Mouse (Mus musculus) liver, embryonic 14.5 days (tissue): ENCODE results near the gene Atxn1. TPM values are rescaled to one million over a fixed set of nuclear protein-coding genes. Genes with fewer than 3 reads are reported as not detected.

ENCODE experiments used
- ATAC-seq: fragments of 200-750 bp; cut with Nextera tagmentation; 2 replicates; pipeline ENCODE4 v1.8.0; 2017; ENCODE audit warnings: moderate number of reproducible peaks, mild to moderate bottlenecking, moderate library complexity; ENCODE audit not compliant: insufficient read depth
- DNase-seq, 3 experiments: peaks; one replicate each; pipeline ENCODE4 v3.0.0-alpha.2; 2012 to 2013; ENCODE audit warnings: low read depth in 3 of 3, low spot score in 3 of 3
- H3K27ac ChIP-seq: fragments of 300-500 bp; sonication (generic); 2 replicates; pipeline ENCODE4 v1.5.1; 2014; ENCODE audit warnings: moderate library complexity, mild to moderate bottlenecking, control low read depth, inconsistent platforms
- H3K27me3 ChIP-seq: fragments of 300-500 bp; sonication (generic); 2 replicates; pipeline ENCODE4 v1.6.1; 2014; ENCODE audit warnings: mild to moderate bottlenecking, low read length, moderate library complexity; ENCODE audit not compliant: control insufficient read depth, insufficient read depth
- H3K36me3 ChIP-seq: fragments of 300-500 bp; sonication (generic); replicated peaks from 2 replicates; pipeline ENCODE4 v1.6.1; 2014; ENCODE audit warnings: low read depth; ENCODE audit not compliant: control insufficient read depth, insufficient read depth
- H3K4me1 ChIP-seq, 2 experiments: fragments of 200-500 bp in 1 of 2; fragments of 300-500 bp in 1 of 2; sonication (generic) in 1 of 2; replicated peaks; 2 replicates each; pipeline ENCODE4 v1.6.1; 2012 to 2014; ENCODE audit warnings: antibody characterized with exemption in 1 of 2, inconsistent platforms in 1 of 2, low read length in 1 of 2; ENCODE audit not compliant: control insufficient read depth in 2 of 2, insufficient read depth in 2 of 2
- H3K4me2 ChIP-seq: fragments of 300-500 bp; sonication (generic); 2 replicates; pipeline ENCODE4 v1.6.1; 2014; ENCODE audit warnings: low read depth, mild to moderate bottlenecking, control low read depth, moderate library complexity
- H3K4me3 ChIP-seq, 2 experiments: fragments of 200-500 bp in 1 of 2; fragments of 300-500 bp in 1 of 2; sonication (generic) in 1 of 2; 2 replicates each; pipeline ENCODE4 v1.5.1; 2012 to 2014; ENCODE audit warnings: low read depth in 2 of 2, low read length in 2 of 2, mild to moderate bottlenecking in 2 of 2, control low read depth in 1 of 2, inconsistent platforms in 1 of 2, moderate library complexity in 1 of 2; ENCODE audit not compliant: insufficient read depth in 1 of 2
- H3K9ac ChIP-seq: fragments of 300-500 bp; sonication (generic); replicated peaks from 2 replicates; pipeline ENCODE4 v1.6.1; 2014; ENCODE audit warnings: mild to moderate bottlenecking, control low read depth, moderate library complexity
- H3K9me3 ChIP-seq: fragments of 300-500 bp; sonication (generic); 2 replicates; pipeline ENCODE4 v1.6.1; 2016; ENCODE audit warnings: low read length, mixed read lengths; ENCODE audit not compliant: control insufficient read depth
- CTCF ChIP-seq: IDR thresholded peaks from 2 replicates; pipeline ENCODE4 v1.5.1; 2016; ENCODE audit warnings: antibody characterized with exemption, low read depth, control low read depth
- EP300 ChIP-seq: IDR thresholded peaks from 2 replicates; pipeline ENCODE4 v1.6.1; 2016; ENCODE audit warnings: antibody characterized with exemption, low read depth
- WGBS: fragments of 180-500 bp; shearing (Covaris S2); extraction: QIAGEN DNeasy Blood & Tissue Kit; methylation state at CpG from one replicate; pipeline ENCODE4 v1.1.7; 2014; ENCODE audit not compliant: insufficient replicate concordance; 5-methylcytosine and 5-hydroxymethylcytosine counted together
- polyA plus RNA-seq, 2 experiments: library from polyadenylated mRNA; depleted of rRNA in 1 of 2; stranded (reverse) in 1 of 2; unstranded in 1 of 2; fragments of >200 nt; fragmentation: Nextera tagmentation in 1 of 2; extraction: Ambion mirVana in 1 of 2; gene quantifications; 2 replicates each; pipeline versions ENCODE4 v1.2.1 to v1.2.3; 2012 to 2014

Atxn1 gene
- polyA plus RNA-seq, 2 experiments: 1.0 to 1.2 TPM

DNA sequence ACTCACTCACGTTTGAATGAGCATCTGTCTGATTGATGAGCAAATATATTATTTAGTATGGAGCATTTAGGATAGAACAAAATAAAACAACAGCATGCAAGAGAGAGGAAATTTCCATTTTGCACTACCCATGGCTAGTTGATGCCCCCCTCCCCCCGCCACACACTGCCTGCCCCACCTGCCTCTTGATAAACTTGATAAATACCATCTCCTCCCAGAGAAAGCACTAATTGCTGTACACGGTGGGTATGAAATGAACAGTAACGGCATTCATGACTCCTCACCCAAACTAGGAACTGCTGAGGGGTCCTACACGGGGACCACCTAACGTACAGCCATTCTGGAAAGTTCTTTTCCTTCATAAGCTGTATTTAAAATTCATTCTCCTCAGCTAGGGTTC lies 111.1 kb downstream of the Atxn1 start:
- H3K4me1 ChIP-seq: peaks cover 46 to 53% of the 10 kb centered on the region in 2 experiments
- no peaks in the 10 kb centered on the region for H3K36me3 ChIP-seq
- TF ChIP-seq CTCF (no peak), EP300 (no peak; the same call in 1 of the 2 replicates)
- H3K4me2 ChIP-seq: peak overlapping the region; percentile 2; the same call in 1 of the 2 replicates
- no peak overlapping the region for H3K27ac ChIP-seq
- H3K27me3 ChIP-seq: no peaks in the 10 kb centered on the region
- 39% methylated on average over 6 of the region's 6 CpGs for WGBS
- H3K9me3 ChIP-seq: no peaks in the 10 kb centered on the region
- ATAC-seq: no peak
- H3K4me3 ChIP-seq: no peak overlapping the region
- no peak for DNase-seq
- H3K9ac ChIP-seq: no peak overlapping the region

DNA sequence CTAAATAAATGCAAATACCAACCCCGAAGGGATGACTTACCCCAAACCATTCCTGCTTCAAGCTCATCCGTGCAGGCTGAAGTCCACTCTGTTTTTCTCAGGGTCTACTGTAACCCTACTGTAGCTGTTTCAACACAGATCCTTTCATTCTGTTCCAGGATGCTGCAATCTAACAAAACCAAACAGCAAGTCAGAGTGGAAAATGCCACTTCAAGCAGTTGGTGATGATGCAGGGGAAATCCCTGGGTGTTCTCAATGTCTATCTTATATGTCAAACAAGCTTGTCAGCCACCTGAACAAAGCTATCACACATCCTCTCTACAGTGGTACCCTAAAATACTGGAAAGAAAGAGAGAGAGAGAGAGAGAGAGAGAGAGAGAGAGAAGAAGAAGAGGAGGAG lies 112.5 kb downstream of the Atxn1 start:
- Histone ChIP-seq H3K36me3 (no peaks in the 10 kb centered on the region), H3K27me3 (no peaks in the 10 kb centered on the region), H3K9ac (no peak overlapping the region), H3K4me1 (peaks cover 54 to 60% of the 10 kb centered on the region in 2 experiments), H3K9me3 (no peaks in the 10 kb centered on the region), H3K4me2 (no peak overlapping the region), H3K4me3 (no peak overlapping the region), H3K27ac (no peak overlapping the region)
- TF ChIP-seq EP300 (no peak), CTCF (no peak)
- ATAC-seq (no peak), DNase-seq (no peak)
- WGBS: 69% methylated on average over 2 of the region's 2 CpGs

DNA sequence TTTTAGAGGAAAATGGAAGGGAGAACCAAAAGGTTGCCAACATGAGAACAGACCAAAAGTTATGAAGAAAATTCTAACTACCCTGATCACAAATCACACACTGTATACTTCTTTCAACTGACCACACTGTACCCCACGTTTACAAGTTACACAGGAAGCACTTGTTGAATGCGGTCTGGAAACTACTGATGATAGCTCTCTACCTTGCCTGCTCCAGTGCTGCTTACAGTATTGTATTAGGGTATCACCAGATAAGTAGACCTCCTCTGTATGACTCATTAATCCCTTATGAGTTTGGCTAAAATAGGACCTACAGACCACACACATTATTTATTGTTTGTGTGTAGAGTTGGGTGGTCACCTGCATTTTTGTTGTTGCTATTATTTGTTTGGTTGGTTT lies 113.1 kb downstream of the Atxn1 start:
- Histone ChIP-seq H3K4me1 (peaks cover 54 to 59% of the 10 kb centered on the region in 2 experiments), H3K27ac (no peak overlapping the region), H3K27me3 (no peaks in the 10 kb centered on the region), H3K9me3 (no peaks in the 10 kb centered on the region), H3K4me3 (no peak overlapping the region), H3K9ac (no peak overlapping the region), H3K4me2 (no peak overlapping the region), H3K36me3 (no peaks in the 10 kb centered on the region)
- ATAC-seq (no peak), DNase-seq (no peak)
- TF ChIP-seq EP300 (no peak), CTCF (no peak)
- WGBS: 31% methylated on average over 2 of the region's 2 CpGs

DNA sequence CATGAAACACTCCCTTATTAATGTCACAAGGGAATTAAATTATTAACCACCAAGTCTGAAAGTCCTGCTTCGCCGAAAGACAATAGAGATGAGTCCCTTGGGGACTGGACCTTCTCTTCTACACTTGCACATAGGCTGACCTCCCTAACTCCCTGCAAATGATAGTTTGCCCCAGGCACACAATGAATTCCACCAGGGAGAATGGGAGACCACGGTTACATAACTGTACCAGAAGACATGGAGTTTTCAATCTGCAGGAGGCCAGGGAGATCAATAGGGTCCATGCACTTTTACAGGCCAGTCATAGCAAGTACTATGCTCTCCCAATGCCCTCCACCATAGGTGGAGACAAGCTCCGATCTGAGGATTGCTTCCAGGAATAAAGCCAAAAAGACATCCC lies 113.7 kb downstream of the Atxn1 start:
- H3K4me1 ChIP-seq: peaks cover 54 to 59% of the 10 kb centered on the region in 2 experiments
- no peak overlapping the region for H3K9ac ChIP-seq
- WGBS: 82% methylated on average over 4 of the region's 4 CpGs
- no peak overlapping the region for H3K4me2 ChIP-seq
- TF ChIP-seq CTCF (no peak), EP300 (no peak)
- H3K27ac ChIP-seq: no peak overlapping the region
- no peak overlapping the region for H3K4me3 ChIP-seq
- no peak for DNase-seq
- ATAC-seq: no peak
- no peaks in the 10 kb centered on the region for H3K9me3 ChIP-seq
- H3K27me3 ChIP-seq: no peaks in the 10 kb centered on the region
- H3K36me3 ChIP-seq: no peaks in the 10 kb centered on the region

DNA sequence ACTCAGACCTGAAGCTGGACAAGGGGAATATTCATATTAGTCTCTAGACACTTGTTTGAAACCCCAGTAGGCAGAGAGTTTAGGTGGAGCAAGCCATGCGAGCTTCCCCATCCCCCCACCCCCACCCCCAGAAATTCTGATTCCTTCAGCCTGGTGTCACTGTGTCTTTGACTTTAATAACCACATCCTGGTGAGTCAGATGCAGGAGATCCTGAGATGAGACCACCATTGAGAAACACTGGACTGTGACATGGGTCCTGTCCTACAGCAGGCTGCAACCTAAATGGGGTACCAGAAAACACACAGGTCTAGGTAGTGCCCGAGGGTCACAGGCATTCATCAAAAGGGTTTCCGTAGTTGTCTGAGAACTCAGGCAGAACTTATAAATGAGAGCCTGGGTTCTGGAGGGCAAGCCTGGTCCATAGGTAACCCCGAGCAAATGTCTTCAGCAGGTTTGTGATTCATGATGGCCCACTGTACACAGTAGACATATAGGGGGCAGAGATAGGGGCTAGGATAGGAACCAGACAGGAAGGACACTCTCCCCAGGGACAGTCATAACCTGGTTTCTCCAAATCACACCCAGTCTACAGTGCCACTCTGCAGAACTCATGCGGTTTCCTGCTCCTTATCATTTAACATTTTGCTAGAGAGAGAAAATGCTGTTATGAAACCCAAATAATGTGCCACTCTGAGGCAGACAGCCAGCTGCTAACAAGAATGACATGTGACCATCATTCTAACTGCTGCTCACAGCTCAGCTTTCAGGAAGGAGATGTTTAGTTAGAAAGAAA lies 114.4 kb downstream of the Atxn1 start:
- TF ChIP-seq CTCF (no peak), EP300 (0 out of 2 replicates have a peak, but pooled peaks have one; percentile 13)
- peak overlapping the region; percentile 63 for H3K4me2 ChIP-seq
- no peaks in the 10 kb centered on the region for H3K27me3 ChIP-seq

More for the DNA sequence above, 114.4 kb downstream of the Atxn1 start:
- no peak for DNase-seq
- 29% methylated on average over 5 of the region's 5 CpGs for WGBS
- no peak for ATAC-seq
- Histone ChIP-seq H3K27ac (peak overlapping the region; percentile 83), H3K9ac (peak overlapping the region; percentile 40; the same call in 1 of the 2 replicates), H3K9me3 (no peaks in the 10 kb centered on the region), H3K36me3 (no peaks in the 10 kb centered on the region), H3K4me3 (no peak overlapping the region), H3K4me1 (peaks cover 54 to 59% of the 10 kb centered on the region in 2 experiments)
